Mouse (Mus musculus): ENCODE data around the gene Fcamr. TPM values are rescaled to one million over a fixed set of nuclear protein-coding genes. Genes with fewer than 3 reads are reported as not detected.

Fcamr gene
- polyA plus RNA-seq, 1 experiment = not detected

DNA sequence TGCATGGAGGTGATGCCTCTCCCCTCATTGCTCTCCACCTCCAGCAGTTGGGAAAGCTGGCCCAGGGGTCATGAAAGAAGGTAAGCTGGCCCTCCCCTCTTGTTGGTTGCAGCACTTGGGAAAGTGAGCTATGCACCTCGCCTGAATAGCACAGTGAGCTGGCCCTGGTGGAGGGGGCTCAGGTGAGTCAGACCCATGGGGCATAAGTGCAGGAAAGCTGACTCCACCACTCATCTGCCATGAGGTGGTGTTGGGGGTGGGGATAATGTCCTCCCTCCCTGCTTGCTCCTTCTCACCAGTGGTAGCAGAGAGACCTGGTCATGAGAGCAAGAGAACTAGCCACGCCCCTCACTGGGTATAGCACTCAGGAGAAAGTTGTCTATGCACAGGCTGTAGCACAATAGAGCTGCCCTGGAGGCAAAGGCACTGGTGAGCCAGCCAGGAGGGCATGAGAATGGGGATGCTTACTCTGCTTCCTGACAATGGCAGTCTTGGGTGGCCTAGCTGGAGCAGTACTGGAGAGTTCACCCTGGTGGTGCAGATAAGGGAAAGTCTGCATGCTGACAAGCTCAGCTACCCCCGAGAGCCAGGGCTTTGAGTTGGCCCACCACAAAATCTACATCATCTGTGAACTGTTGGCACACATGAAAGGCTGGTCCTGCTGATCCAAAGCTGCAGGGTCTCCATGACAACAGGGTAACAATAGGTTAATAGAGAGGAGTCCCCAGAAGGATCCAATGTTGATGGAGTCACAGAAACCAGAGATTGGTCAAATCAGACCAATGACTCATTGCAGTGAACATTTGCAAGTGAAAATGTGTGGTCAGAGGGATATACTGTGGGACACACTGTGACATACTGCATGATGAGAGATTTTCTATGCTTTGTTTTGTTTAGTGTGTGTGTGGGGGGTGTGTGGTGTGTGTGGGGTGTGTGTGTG is 10.9 kb upstream of the Fcamr start:
- no peak for TF ChIP-seq GATA1 (IDR thresholded peaks at IDR 0.05; ENCODE audit: low read length)

DNA sequence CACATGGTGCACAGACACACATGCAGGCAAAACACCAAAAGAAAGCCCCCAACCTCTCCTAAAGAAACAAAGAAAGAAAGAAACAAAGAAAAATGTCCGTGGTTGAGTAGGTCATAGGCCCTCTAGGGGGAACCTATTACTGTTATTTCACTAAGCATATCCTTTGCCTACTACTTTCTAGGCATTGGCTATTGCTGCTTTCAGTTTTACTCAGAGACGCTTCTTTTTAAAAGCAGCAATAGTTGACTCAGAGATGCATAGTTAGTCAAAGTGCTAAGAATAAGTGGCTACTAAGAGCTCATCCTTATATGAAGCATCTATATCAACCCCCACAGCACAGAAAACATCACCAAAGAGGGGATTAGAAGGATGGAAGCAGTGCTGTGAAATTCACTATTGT is 5.4 kb upstream of the Fcamr start:
- TF ChIP-seq GATA1 (IDR thresholded peaks at IDR 0.05; ENCODE audit: low read length) = no peak

DNA sequence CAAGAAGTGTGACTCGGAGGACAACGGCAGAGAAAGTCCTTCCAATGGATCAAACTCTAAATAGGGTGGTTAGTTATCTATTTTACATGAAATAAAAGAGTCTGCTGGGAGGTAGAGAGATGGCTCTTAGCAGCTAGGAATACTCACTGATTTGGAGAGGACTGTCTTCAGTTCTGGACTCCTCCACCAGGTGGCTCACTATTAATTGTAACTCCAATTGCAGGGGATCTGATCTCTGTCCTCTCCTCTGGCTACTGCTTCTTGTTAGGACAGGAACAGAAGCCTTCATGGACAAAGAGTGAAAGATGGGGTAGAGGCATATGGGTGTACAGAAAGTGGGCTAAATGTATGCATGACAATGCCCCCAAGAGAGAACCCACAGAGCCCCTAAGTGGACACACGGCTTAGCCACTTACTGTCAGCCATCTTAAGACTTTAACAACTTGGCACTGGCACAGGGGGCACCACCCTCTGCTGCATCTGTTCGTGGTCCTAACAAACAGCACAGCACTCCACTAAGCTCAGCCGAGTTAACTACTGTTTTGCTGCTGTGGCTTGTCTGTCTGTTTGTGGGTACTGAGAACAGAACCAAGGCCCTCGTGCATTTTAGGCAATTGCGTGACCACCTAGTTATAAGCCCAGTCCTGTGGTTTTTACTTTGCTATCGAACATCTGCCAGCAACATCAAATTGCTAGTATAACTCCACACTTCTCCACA is 3.6 kb upstream of the Fcamr start:
- TF ChIP-seq GATA1 (IDR thresholded peaks at IDR 0.05; ENCODE audit: low read length) = no peak

DNA sequence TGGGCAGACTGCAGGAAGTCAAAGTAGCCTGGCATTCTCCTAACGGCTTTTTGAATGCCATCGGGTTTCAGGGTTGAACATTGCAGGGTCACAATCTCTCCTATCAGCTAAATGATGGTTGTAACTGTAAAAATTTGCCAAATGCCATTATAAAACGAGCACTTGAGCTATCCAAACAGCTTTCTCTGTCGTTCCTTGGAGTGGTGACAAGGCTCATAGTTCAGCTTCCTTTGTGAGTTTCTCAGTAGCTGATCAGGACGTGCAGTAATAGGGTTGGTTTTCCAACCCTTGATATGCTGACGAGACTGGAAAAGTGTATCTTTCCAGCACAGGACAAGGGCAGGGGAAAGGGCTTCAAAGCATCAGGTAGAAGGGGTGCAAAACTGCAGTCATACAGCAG is 2.7 kb upstream of the Fcamr start:
- TF ChIP-seq GATA1 (IDR thresholded peaks at IDR 0.05; ENCODE audit: low read length) = no peak

DNA sequence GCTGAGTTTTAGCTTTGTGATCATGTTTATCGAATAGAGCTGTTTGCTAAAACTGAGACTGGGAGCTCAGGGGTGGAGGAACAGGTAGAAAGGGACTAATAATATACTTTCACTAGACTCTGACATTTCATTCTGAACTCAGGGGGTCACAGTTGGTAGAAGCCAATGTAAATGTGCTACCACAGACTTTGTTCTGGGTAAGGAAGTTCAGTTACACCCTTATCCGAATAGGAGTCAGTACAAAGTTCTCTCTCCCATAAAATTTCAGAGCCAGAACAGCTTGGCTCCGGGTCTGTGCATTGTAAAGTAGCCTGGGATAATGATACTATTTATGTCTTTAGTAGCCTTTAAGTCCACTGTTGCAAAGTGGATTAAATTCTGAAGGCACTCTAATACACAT is 2.2 kb upstream of the Fcamr start:
- TF ChIP-seq GATA1 (IDR thresholded peaks at IDR 0.05; ENCODE audit: low read length) = no peak

DNA sequence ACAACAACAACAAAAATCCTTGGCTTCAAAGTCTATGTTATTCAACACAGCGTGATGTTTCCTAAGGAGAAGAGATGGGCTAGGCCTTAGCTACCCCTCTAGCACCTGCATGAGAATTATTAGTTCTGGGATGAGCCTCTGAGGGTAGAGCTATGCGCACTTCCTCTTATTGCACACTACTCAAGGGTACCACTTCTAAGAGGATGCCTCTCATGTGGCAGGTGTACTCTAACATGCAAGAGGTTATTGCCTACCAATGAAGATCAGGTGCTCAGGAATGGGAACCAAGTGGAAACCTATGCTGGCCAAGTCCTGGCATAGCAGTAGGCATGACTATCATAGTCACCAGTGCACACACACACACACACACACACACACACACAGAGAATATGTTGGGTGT is 1.3 kb upstream of the Fcamr start:
- TF ChIP-seq GATA1 (IDR thresholded peaks at IDR 0.05; ENCODE audit: low read length) = no peak

DNA sequence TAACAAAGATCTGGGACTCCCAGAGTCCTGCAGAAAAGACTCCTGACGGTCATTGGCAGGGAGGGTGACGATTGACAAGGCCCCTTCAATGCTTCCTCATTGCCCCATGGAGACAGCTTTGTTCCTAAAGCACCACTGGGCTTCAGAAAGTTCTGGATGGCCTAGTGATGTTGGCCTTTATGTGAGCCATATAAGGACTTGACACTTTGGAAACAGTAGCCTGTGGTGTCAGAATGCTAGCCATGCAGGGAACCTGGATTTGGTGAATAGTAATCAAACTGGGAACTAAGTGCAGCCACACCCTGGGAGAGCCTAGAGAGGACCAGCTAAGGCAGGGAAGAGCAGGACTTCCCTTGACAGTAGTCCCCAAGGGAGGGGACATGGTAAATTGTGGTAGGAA is 809 bp downstream of the Fcamr start:
- no peak for TF ChIP-seq GATA1 (IDR thresholded peaks at IDR 0.05; ENCODE audit: low read length)

DNA sequence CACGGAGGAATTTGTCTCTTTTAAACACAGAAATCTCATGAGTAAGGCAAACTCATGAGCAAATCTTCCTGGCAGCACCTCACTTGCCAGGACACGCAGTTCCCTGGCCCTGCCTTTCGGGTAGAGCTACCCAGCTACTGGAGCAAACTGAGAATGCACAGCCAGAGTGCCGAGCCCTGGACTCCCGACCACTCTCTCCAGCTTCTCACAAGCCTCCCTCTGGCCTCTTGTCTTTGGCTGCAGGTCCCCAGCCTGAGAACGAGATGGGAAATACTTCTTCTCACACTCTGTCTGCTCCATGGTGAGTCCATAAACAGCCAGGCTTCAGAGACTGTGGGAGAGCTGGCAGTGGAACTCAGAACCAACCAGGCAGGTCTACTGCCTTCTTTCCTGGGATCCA is 2.3 kb downstream of the Fcamr start:
- TF ChIP-seq GATA1 (IDR thresholded peaks at IDR 0.05; ENCODE audit: low read length) = no peak

DNA sequence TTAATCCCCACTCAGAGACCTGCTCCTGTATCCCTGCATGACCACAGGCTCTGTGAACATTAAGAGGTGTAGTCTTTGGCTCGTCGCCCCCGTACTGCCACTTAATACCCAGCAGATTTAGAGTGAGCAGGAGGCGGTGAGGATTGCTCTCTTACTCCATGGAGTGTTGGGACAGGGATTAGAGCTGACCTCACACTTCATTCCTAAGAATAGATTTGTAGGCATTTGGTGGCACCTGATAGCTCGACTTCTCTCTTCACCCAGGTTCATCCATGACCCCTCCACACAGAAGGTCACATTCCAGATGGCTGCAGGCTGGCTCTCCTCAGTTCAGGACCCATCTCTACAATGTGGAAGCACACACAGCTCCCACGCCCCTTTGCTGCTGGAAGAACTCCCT is 3.6 kb downstream of the Fcamr start:
- TF ChIP-seq GATA1 (IDR thresholded peaks at IDR 0.05; ENCODE audit: low read length) = no peak

DNA sequence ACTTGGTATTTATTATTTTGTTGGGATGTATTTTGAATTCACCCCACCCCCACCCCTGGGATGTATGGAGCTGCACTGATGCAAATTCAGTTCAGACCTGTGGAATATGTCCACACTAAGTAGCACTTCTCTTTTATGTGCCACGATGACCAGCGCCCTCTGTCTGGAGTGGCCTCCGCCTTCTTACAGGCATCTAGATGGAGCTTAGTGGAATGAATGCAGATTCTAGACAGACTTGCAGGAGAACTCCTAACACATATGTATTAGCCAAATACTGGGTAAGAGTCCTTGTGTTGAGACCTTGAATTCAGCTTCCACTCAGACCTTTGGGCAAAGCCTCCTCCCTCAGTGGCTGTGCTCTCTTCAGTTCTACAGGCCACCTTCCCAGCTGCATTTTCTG is 10.2 kb downstream of the Fcamr start:
- no peak for TF ChIP-seq GATA1 (IDR thresholded peaks at IDR 0.05; ENCODE audit: low read length)

DNA sequence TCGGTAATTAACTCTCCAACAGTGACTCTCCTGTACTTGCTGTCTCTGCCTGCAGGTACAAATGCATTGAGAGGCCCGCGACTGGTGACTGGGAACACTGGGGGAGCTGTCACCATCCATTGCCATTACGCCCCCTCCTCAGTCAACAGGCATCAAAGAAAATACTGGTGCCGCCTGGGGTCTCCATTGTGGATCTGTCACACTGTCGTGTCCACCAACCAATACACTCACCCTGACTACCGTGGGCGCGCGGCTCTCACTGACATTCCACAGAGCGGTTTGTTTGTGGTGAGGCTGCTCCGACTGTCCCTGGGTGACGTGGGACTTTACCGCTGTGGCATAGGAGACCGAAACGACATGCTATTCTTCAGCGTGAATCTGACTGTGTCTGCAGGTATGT is 10.6 kb downstream of the Fcamr start:
- TF ChIP-seq GATA1 (IDR thresholded peaks at IDR 0.05; ENCODE audit: low read length) = no peak

DNA sequence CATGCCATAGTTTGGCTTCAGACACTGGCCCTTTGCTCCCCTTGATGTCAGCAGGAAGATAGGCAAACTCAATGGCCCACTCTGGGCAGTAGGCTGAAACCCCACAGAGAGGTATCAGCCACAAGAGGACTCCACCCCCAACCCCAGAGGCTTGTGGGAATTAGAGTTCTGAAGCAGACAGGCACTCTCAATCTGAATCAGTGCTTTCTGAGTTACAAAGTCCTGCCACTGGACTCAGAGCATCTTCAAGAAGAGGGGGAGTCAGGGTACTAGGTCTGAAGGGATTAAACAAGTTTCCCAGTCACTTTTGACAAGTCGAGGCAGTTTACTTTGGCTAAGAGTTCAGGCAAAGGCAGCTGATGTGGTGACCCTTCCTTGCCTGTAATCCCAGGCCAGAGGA is 19.0 kb downstream of the Fcamr start:
- no peak for TF ChIP-seq GATA1 (IDR thresholded peaks at IDR 0.05; ENCODE audit: low read length)

DNA sequence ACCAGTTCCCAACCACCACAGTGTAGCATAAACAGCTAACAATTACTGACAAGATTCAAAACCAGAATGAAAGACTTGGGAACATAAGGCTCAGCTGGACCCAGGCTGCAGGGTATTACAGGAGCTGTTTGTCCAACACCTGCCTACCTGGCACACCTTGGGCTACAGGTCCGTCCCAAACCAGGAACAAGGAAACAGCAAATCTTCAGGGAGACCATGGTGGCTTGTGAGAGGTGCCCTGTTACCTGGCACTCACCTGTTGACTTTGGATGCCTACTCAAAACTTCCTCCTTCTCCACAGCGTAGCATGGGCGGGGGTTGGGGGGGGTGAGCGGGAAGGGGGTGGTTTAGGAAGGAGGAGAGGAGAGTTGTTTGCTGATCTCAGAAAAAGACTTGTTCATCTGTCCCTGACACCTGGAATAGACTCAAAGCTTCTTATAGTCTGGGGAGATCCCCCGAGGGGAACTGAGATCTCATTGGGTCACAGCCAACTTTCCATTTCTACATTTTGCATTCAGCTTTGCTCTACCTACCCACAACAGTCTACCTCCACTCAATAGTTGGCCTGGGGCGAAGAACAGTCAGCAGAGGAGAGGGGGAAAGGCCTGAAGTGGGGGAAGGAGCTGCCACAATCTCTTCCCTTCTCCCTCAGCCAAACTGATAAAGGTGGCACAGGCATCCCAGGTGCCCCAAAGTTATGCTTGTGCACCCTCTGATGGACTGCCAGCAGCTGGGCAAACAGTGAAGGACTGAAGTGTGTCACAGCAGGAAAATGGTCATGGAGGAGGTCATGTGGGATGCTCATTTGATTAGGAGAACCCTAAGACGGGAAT is 19.8 kb downstream of the Fcamr start:
- TF ChIP-seq GATA1 (IDR thresholded peaks at IDR 0.05; ENCODE audit: low read length) = no peak

DNA sequence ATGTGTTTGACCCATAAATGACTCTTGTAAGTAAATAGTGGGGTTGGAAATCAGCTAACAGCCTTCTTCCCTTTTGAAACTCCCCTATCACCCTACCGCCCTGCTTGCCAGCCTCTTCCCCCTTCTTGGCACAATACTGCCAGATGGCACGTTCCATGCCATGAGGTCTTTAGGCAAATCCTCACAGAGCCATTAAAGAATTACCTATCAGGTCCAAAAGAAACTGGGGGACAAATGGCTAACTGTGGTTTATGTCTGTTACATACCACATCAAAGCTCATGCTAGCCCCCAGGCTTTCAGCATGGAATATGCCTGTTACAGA is 20.4 kb downstream of the Fcamr start:
- no peak for TF ChIP-seq GATA1 (IDR thresholded peaks at IDR 0.05; ENCODE audit: low read length)

DNA sequence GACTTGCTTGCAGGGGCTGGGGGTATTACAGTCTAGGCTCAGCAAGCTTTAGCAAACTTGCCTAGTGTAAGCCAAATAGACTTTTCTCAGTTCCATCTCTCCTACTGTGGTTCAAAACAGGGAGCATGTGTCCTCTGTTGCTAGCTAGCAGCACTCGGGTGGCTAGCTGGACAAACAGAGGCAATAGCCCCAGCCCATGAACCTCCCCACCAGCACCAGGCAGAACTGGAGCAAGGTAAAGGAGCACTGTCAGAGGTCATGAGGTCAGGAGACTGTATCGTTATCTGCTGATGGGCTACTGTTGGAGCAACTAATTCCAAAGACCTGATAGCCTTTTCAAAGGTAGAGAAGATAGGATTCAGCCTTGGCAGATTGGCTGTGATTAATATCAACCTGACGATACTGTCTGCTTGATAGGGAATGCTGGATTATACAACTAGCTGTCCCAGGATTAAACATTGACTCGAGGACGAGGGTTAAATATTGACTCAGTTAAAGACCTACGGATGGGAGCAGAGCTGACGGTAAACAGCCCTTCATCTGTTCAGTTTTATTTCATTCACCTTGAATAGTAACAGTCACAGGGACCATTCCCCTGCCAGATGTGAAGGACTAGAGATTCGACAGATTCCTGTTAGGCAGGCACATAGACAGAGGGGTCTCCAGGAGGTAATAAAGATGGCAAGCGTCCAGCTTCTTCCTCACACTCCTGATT is 21.4 kb downstream of the Fcamr start:
- no peak for TF ChIP-seq GATA1 (IDR thresholded peaks at IDR 0.05; ENCODE audit: low read length)

Measured in G1E-ER4 (cell line).